ENCODE assay signal across 10 mouse cellular contexts in genomic region chr19:29236658-29237385, GRCm38 (mm10). TPM values are rescaled to one million over a fixed set of nuclear protein-coding genes. Genes with fewer than 3 reads are reported as not detected.
DNase-seq lines count a peak whose midpoint lies in the region; ATAC-seq lines count a peak whose summit lies in the region.
"Had no signal": no experiment of that assay in that cellular context is flagged by ENCODE, and none has a peak within 500 bp of the region (broad histone marks: within the 10 kb centered on the region; RNA-seq: fewer than 3 reads in every experiment).

No protein-coding gene starts in this region.

- no peak overlapping the region for H3K4me3 ChIP-seq in intestine, embryonic 16.5 days (ENCODE audit: low read length)
- no peak overlapping the region for H3K4me3 ChIP-seq in intestine, embryonic 15.5 days (replicated peaks)
- H3K4me3 ChIP-seq: neural tube, embryonic 13.5 days had no signal

- 0 out of 2 replicates have a peak, but pooled peaks have one; percentile 12 for ATAC-seq in intestine, embryonic 16.5 days
- no peak for ATAC-seq in intestine, embryonic 15.5 days
- peak; percentile 87 for ATAC-seq in inflammation-experienced regulatory T-cells, adult 6 months

- no peak overlapping the region for H3K27ac ChIP-seq in intestine, embryonic 16.5 days (ENCODE audit: low read length)
- no peak overlapping the region for H3K27ac ChIP-seq in intestine, embryonic 15.5 days
- H3K27ac ChIP-seq: neural tube, embryonic 13.5 days had no signal

- no peak overlapping the region for H3K9ac ChIP-seq in intestine, embryonic 16.5 days (ENCODE audit: low read depth, low read length)
- no peak overlapping the region for H3K9ac ChIP-seq in intestine, embryonic 15.5 days
- H3K9ac ChIP-seq: neural tube, embryonic 13.5 days had no signal

- H3K4me2 ChIP-seq in intestine, embryonic 16.5 days (ENCODE audit: low read depth, low read length) = no peak overlapping the region
- no peak overlapping the region for H3K4me2 ChIP-seq in intestine, embryonic 15.5 days (replicated peaks)
- H3K4me2 ChIP-seq: neural tube, embryonic 13.5 days had no signal

- DNase-seq in MEL-GATA-1-ER (ENCODE audit: extremely low read depth, low read depth) = peak; percentile 87
- peak; percentile 74 to 75 for DNase-seq in spleen, postnatal 36 days (ENCODE audit: low spot score in 2 of 2)
- DNase-seq in frontal cortex, postnatal 14 days (ENCODE audit: low spot score in 2 of 2) = no peak
- no peak for DNase-seq in frontal cortex, postnatal 36 days (ENCODE audit: low spot score in 2 of 2)
- no peak for DNase-seq in layer of hippocampus, adult 8-10 months (ENCODE audit: low spot score in 2 of 2)
- DNase-seq: kidney, adult 2 months had no signal

- no peaks in the 10 kb centered on the region for H3K9me3 ChIP-seq in intestine, embryonic 16.5 days (ENCODE audit: control insufficient read depth, low read length)
- H3K9me3 ChIP-seq in intestine, embryonic 15.5 days = no peaks in the 10 kb centered on the region
- H3K9me3 ChIP-seq: neural tube, embryonic 13.5 days had no signal

- H3K27me3 ChIP-seq in intestine, embryonic 16.5 days (replicated peaks; ENCODE audit: control insufficient read depth, insufficient read depth, low read length) = no peaks in the 10 kb centered on the region
- H3K27me3 ChIP-seq in intestine, embryonic 15.5 days (replicated peaks) = no peaks in the 10 kb centered on the region
- H3K27me3 ChIP-seq: neural tube, embryonic 13.5 days had no signal

- H3K36me3 ChIP-seq in intestine, embryonic 16.5 days (ENCODE audit: control insufficient read depth, insufficient read depth, low read length) = no peaks in the 10 kb centered on the region
- H3K36me3 ChIP-seq in intestine, embryonic 15.5 days = no peaks in the 10 kb centered on the region
- H3K36me3 ChIP-seq: neural tube, embryonic 13.5 days had no signal

- H3K4me1 ChIP-seq in intestine, embryonic 16.5 days (ENCODE audit: control insufficient read depth, insufficient read depth, low read length) = peaks cover 20% of the 10 kb centered on the region
- no peaks in the 10 kb centered on the region for H3K4me1 ChIP-seq in intestine, embryonic 15.5 days (replicated peaks)

- WGBS in intestine, embryonic 16.5 days = 60% methylated on average over 9 of the region's 9 CpGs
- WGBS in intestine, embryonic 15.5 days = 59% methylated on average over 9 of the region's 9 CpGs

RNA-seq across cellular contexts. Expression of gene Jak2, which starts 14.8 kb away (rescaled TPM):
- 3.0 and 3.7 TPM in 2 replicates for polyA plus RNA-seq in intestine, embryonic 16.5 days (2015; fragmentation: Nextera tagmentation; extraction: Ambion mirVana)
- 8.0 and 8.8 TPM in 2 replicates for polyA plus RNA-seq in intestine, embryonic 15.5 days (2015; fragmentation: Nextera tagmentation; extraction: Ambion mirVana)
- 10 to 100 TPM; 21.2 to 26.9 (median 23.4) TPM for polyA plus RNA-seq in inflammation-experienced regulatory T-cells, adult 6 months (2017; shearing (Covaris generic))
- total RNA-seq in layer of hippocampus, adult 8-10 months (2022) = 10 to 100 TPM; 30.1 to 33.5 (median 31.4) TPM

Comparison
In these comparisons a context has a peak if more than half of its experiments do, and no peak if none do; other contexts are left out.
1. DNase-seq: peak in MEL-GATA-1-ER (single experiment) and spleen, postnatal 36 days (2 of 2); none in frontal cortex, postnatal 14 days (0 of 2), frontal cortex, postnatal 36 days (0 of 2) and layer of hippocampus, adult 8-10 months (0 of 2).